Mouse (Mus musculus) MEL (cell line): ENCODE results near the gene March5.

ENCODE experiments used
- CTCF ChIP-seq, 3 experiments: IDR thresholded peaks in 2 of 3; conservative IDR thresholded peaks in 1 of 3; 2 replicates each; pipeline ENCODE4 v1.5.1; 2011 to 2012; ENCODE audit warnings: low read length in 3 of 3, low read depth in 2 of 3, mild to moderate bottlenecking in 2 of 3, improper control_type of control experiment in 1 of 3, inconsistent platforms in 1 of 3, mixed read lengths in 1 of 3, moderate library complexity in 1 of 3; ENCODE audit not compliant: control insufficient read depth in 1 of 3, insufficient read depth in 1 of 3, poor library complexity in 1 of 3, severe bottlenecking in 1 of 3
- E2F4 ChIP-seq: IDR thresholded peaks from 2 replicates; pipeline ENCODE4 v1.6.1; 2011; ENCODE audit warnings: low read depth, low read length, improper control_type of control experiment, borderline replicate concordance
- EP300 ChIP-seq, 2 experiments: IDR thresholded peaks; 2 replicates each; pipeline ENCODE4 v1.6.1; 2011; ENCODE audit warnings: improper control_type of control experiment in 2 of 2, low read length in 2 of 2, low read depth in 1 of 2, mild to moderate bottlenecking in 1 of 2
- MEF2A ChIP-seq: IDR thresholded peaks from 2 replicates; pipeline ENCODE4 v1.6.1; 2014; ENCODE audit warnings: low read depth, mild to moderate bottlenecking, inconsistent platforms, low read length, improper control_type of control experiment; ENCODE audit not compliant: poor library complexity, insufficient replicate concordance, severe bottlenecking; ENCODE audit errors: extremely low read depth
- POLR2A ChIP-seq, 2 experiments: IDR thresholded peaks; 2 replicates each; pipeline ENCODE4 v1.6.1; 2011 to 2012; ENCODE audit warnings: low read length in 2 of 2, mild to moderate bottlenecking in 2 of 2, control low read depth in 1 of 2, improper control_type of control experiment in 1 of 2, low read depth in 1 of 2, moderate library complexity in 1 of 2; ENCODE audit not compliant: control insufficient read depth in 1 of 2, insufficient read depth in 1 of 2, poor library complexity in 1 of 2
- SIN3A ChIP-seq: IDR thresholded peaks from 2 replicates; pipeline ENCODE4 v1.6.1; 2012; ENCODE audit warnings: low read length, improper control_type of control experiment, inconsistent platforms
- ZMIZ1 ChIP-seq: IDR thresholded peaks from 2 replicates; pipeline ENCODE4 v1.6.1; 2012; ENCODE audit warnings: low read depth, mild to moderate bottlenecking, inconsistent platforms, low read length, improper control_type of control experiment, moderate library complexity

DNA sequence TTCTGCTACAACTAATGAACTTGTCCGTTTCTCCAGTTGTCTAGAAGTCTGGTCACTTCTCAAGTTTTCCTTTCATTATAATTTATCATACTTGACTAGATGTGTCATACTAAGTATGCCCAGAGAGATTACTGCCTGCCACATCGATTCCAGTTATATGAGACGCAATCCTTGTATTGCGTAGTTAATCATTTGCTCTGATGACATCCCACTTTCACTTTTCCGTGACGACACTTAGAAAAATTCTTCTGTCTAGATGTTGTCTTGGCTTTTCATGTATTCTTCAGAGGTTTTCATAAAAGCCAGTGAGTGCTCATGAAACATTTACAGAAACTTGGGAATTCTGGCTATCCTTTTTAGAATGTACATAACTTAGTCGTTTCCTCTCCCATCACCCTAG, 1.6 kb downstream of the March5 start:
- TF ChIP-seq CTCF (IDR thresholded peaks at IDR 0.05 in 2 of 3, conservative IDR thresholded peaks at IDR 0.05 in 1 of 3; ENCODE audit: control insufficient read depth in 1 of 3, insufficient read depth in 1 of 3, low read depth in 2 of 3, low read length in 3 of 3, poor library complexity in 1 of 3, severe bottlenecking in 1 of 3) (no peak), MEF2A (no peak), POLR2A (IDR thresholded peaks at IDR 0.05; ENCODE audit: control insufficient read depth in 1 of 2, insufficient read depth in 1 of 2, low read depth in 1 of 2, low read length in 2 of 2, poor library complexity in 1 of 2) (no peak), EP300 (IDR thresholded peaks at IDR 0.05; ENCODE audit: low read depth in 1 of 2, low read length in 2 of 2) (no peak), ZMIZ1 (no peak), SIN3A (no peak), E2F4 (no peak)
